Mouse (Mus musculus) ES-E14 (cell line): ENCODE measurements around the gene Kank1.

ENCODE experiments used
- CHD2 ChIP-seq: IDR thresholded peaks from 2 replicates; pipeline ENCODE4 v1.6.1; 2014; ENCODE audit warnings: mild to moderate bottlenecking, low read depth, low read length, inconsistent platforms
- HCFC1 ChIP-seq: IDR thresholded peaks from 2 replicates; pipeline ENCODE4 v1.6.1; 2012; ENCODE audit warnings: low read length, inconsistent platforms, borderline replicate concordance; ENCODE audit not compliant: insufficient read depth
- MAFK ChIP-seq: IDR thresholded peaks from 2 replicates; pipeline ENCODE4 v1.6.1; 2014; ENCODE audit warnings: mild to moderate bottlenecking, low read depth, low read length, inconsistent platforms; ENCODE audit not compliant: insufficient read depth
- ZNF384 ChIP-seq: IDR thresholded peaks from 2 replicates; pipeline ENCODE4 v1.6.1; 2012; ENCODE audit warnings: low read depth, low read length, inconsistent platforms

GRCm38 (mm10) chr19:25357094-25357493 is 120.3 kb downstream of the Kank1 start:
- no peak for TF ChIP-seq CHD2
- TF ChIP-seq ZNF384, result no peak
- TF ChIP-seq HCFC1, result no peak
- TF ChIP-seq MAFK, result no peak
